Mouse (Mus musculus): ENCODE measurements around the gene Fam209. TPM values are rescaled to one million over a fixed set of nuclear protein-coding genes. Genes with fewer than 3 reads are reported as not detected.
A peak's percentile ranks its signal among the peaks of the same experiment; 100 is the strongest.

The Fam209 gene
- polyA plus RNA-seq, 1 experiment from 2014 or later = 0.43 TPM

GRCm38 (mm10) chr2:172468346-172468819 lies 3.9 kb upstream of the Fam209 start:
- Histone ChIP-seq H3K9me3 (ENCODE audit: control insufficient read depth, low read length) (no peaks in the 10 kb centered on the region), H3K27ac (ENCODE audit: low read length) (peak overlapping the region; percentile 58; the same call in 1 of the 2 replicates), H3K27me3 (replicated peaks; ENCODE audit: control insufficient read depth, insufficient read depth, low read length) (no peaks in the 10 kb centered on the region), H3K36me3 (ENCODE audit: control insufficient read depth, insufficient read depth) (peaks cover 13% of the 10 kb centered on the region), H3K9ac (replicated peaks; ENCODE audit: low read depth, low read length) (no peak overlapping the region), H3K4me2 (ENCODE audit: low read length) (no peak overlapping the region), H3K4me3 (replicated peaks; ENCODE audit: low read length) (no peak overlapping the region), H3K4me1 (replicated peaks; ENCODE audit: control insufficient read depth, insufficient read depth, low read length) (peaks cover 14% of the 10 kb centered on the region)
- WGBS = 43% methylated on average over 11 of the region's 11 CpGs
- peak; percentile 83 for ATAC-seq

- Histone ChIP-seq H3K4me2 (ENCODE audit: low read length) (no peak overlapping the region), H3K4me1 (replicated peaks; ENCODE audit: control insufficient read depth, insufficient read depth, low read length) (peaks cover 2% of the 10 kb centered on the region; the same call in 1 of the 2 replicates), H3K36me3 (ENCODE audit: control insufficient read depth, insufficient read depth) (peaks cover 3% of the 10 kb centered on the region), H3K27ac (ENCODE audit: low read length) (no peak overlapping the region), H3K9ac (replicated peaks; ENCODE audit: low read depth, low read length) (no peak overlapping the region), H3K9me3 (ENCODE audit: control insufficient read depth, low read length) (no peaks in the 10 kb centered on the region), H3K4me3 (replicated peaks; ENCODE audit: low read length) (no peak overlapping the region), H3K27me3 (replicated peaks; ENCODE audit: control insufficient read depth, insufficient read depth, low read length) (no peaks in the 10 kb centered on the region)
- 39% methylated on average over 8 of the region's 8 CpGs for WGBS
- no peak for ATAC-seq
These were observed 1.3 kb downstream of the Fam209 start for GRCm38 (mm10) chr2:172473591-172473990.

GRCm38 (mm10) chr2:172474970-172475369 lies 2.6 kb downstream of the Fam209 start:
- no peak overlapping the region for H3K4me2 ChIP-seq (ENCODE audit: low read length)
- H3K27ac ChIP-seq (ENCODE audit: low read length) = no peak overlapping the region
- 29% methylated on average over 6 of the region's 6 CpGs for WGBS
- no peak for ATAC-seq
- no peaks in the 10 kb centered on the region for H3K27me3 ChIP-seq (replicated peaks; ENCODE audit: control insufficient read depth, insufficient read depth, low read length)
- no peaks in the 10 kb centered on the region for H3K9me3 ChIP-seq (ENCODE audit: control insufficient read depth, low read length)
- no peaks in the 10 kb centered on the region for H3K4me1 ChIP-seq (replicated peaks; ENCODE audit: control insufficient read depth, insufficient read depth, low read length)
- no peak overlapping the region for H3K4me3 ChIP-seq (replicated peaks; ENCODE audit: low read length)
- no peak overlapping the region for H3K9ac ChIP-seq (replicated peaks; ENCODE audit: low read depth, low read length)
- peaks cover under 1% of the 10 kb centered on the region; the same call in 1 of the 2 replicates for H3K36me3 ChIP-seq (ENCODE audit: control insufficient read depth, insufficient read depth)

GRCm38 (mm10) chr2:172476707-172477260 lies 4.5 kb downstream of the Fam209 start:
- no peak for ATAC-seq
- no peaks in the 10 kb centered on the region for H3K9me3 ChIP-seq (ENCODE audit: control insufficient read depth, low read length)
- H3K27ac ChIP-seq (ENCODE audit: low read length) = no peak overlapping the region
- H3K4me1 ChIP-seq (replicated peaks; ENCODE audit: control insufficient read depth, insufficient read depth, low read length) = no peaks in the 10 kb centered on the region
- no peak overlapping the region for H3K4me2 ChIP-seq (ENCODE audit: low read length)
- H3K36me3 ChIP-seq (ENCODE audit: control insufficient read depth, insufficient read depth) = no peaks in the 10 kb centered on the region
- 43% methylated on average over 10 of the region's 10 CpGs for WGBS
- peaks cover 3% of the 10 kb centered on the region; the same call in 1 of the 2 replicates for H3K27me3 ChIP-seq (replicated peaks; ENCODE audit: control insufficient read depth, insufficient read depth, low read length)
- no peak overlapping the region for H3K4me3 ChIP-seq (replicated peaks; ENCODE audit: low read length)
- no peak overlapping the region for H3K9ac ChIP-seq (replicated peaks; ENCODE audit: low read depth, low read length)

GRCm38 (mm10) chr2:172477350-172477749 lies 5.0 kb downstream of the Fam209 start:
- Histone ChIP-seq H3K4me1 (replicated peaks; ENCODE audit: control insufficient read depth, insufficient read depth, low read length) (no peaks in the 10 kb centered on the region), H3K36me3 (ENCODE audit: control insufficient read depth, insufficient read depth) (no peaks in the 10 kb centered on the region), H3K4me3 (replicated peaks; ENCODE audit: low read length) (no peak overlapping the region), H3K9me3 (ENCODE audit: control insufficient read depth, low read length) (no peaks in the 10 kb centered on the region), H3K27ac (ENCODE audit: low read length) (no peak overlapping the region), H3K4me2 (ENCODE audit: low read length) (no peak overlapping the region), H3K9ac (replicated peaks; ENCODE audit: low read depth, low read length) (no peak overlapping the region), H3K27me3 (replicated peaks; ENCODE audit: control insufficient read depth, insufficient read depth, low read length) (peaks cover 3% of the 10 kb centered on the region; the same call in 1 of the 2 replicates)
- no peak for ATAC-seq
- WGBS = 49% methylated on average over 3 of the region's 3 CpGs

- Histone ChIP-seq H3K9me3 (ENCODE audit: control insufficient read depth, low read length) (no peaks in the 10 kb centered on the region), H3K27ac (ENCODE audit: low read length) (no peak overlapping the region), H3K36me3 (ENCODE audit: control insufficient read depth, insufficient read depth) (no peaks in the 10 kb centered on the region), H3K9ac (replicated peaks; ENCODE audit: low read depth, low read length) (no peak overlapping the region), H3K4me1 (replicated peaks; ENCODE audit: control insufficient read depth, insufficient read depth, low read length) (no peaks in the 10 kb centered on the region), H3K27me3 (replicated peaks; ENCODE audit: control insufficient read depth, insufficient read depth, low read length) (peaks cover 3% of the 10 kb centered on the region; the same call in 1 of the 2 replicates), H3K4me3 (replicated peaks; ENCODE audit: low read length) (no peak overlapping the region), H3K4me2 (ENCODE audit: low read length) (no peak overlapping the region)
- peak; percentile 62 for ATAC-seq
- 2% methylated on average over 2 of the region's 2 CpGs for WGBS
These were observed 5.5 kb downstream of the Fam209 start for GRCm38 (mm10) chr2:172477860-172478259.

- Histone ChIP-seq H3K4me1 (replicated peaks; ENCODE audit: control insufficient read depth, insufficient read depth, low read length) (peaks cover 3% of the 10 kb centered on the region; the same call in 1 of the 2 replicates), H3K27ac (ENCODE audit: low read length) (no peak overlapping the region), H3K9ac (replicated peaks; ENCODE audit: low read depth, low read length) (no peak overlapping the region), H3K9me3 (ENCODE audit: control insufficient read depth, low read length) (no peaks in the 10 kb centered on the region), H3K4me3 (replicated peaks; ENCODE audit: low read length) (no peak overlapping the region), H3K36me3 (ENCODE audit: control insufficient read depth, insufficient read depth) (no peaks in the 10 kb centered on the region), H3K4me2 (ENCODE audit: low read length) (no peak overlapping the region), H3K27me3 (replicated peaks; ENCODE audit: control insufficient read depth, insufficient read depth, low read length) (peaks cover 3% of the 10 kb centered on the region; the same call in 1 of the 2 replicates)
- ATAC-seq = no peak
- 71% methylated on average over 7 of the region's 7 CpGs for WGBS
These were observed 8.0 kb downstream of the Fam209 start for GRCm38 (mm10) chr2:172480296-172480695.

GRCm38 (mm10) chr2:172481654-172482385 lies 9.5 kb downstream of the Fam209 start:
- peaks cover 3% of the 10 kb centered on the region; the same call in 1 of the 2 replicates for H3K27me3 ChIP-seq (replicated peaks; ENCODE audit: control insufficient read depth, insufficient read depth, low read length)
- 91% methylated on average over 16 of the region's 16 CpGs for WGBS
- no peak for ATAC-seq
- H3K4me1 ChIP-seq (replicated peaks; ENCODE audit: control insufficient read depth, insufficient read depth, low read length) = peaks cover 3% of the 10 kb centered on the region; the same call in 1 of the 2 replicates
- no peak overlapping the region for H3K4me2 ChIP-seq (ENCODE audit: low read length)
- H3K4me3 ChIP-seq (replicated peaks; ENCODE audit: low read length) = no peak overlapping the region
- H3K9ac ChIP-seq (replicated peaks; ENCODE audit: low read depth, low read length) = no peak overlapping the region
- no peaks in the 10 kb centered on the region for H3K9me3 ChIP-seq (ENCODE audit: control insufficient read depth, low read length)
- no peak overlapping the region for H3K27ac ChIP-seq (ENCODE audit: low read length)
- H3K36me3 ChIP-seq (ENCODE audit: control insufficient read depth, insufficient read depth) = no peaks in the 10 kb centered on the region

- Histone ChIP-seq H3K4me1 (replicated peaks; ENCODE audit: control insufficient read depth, insufficient read depth, low read length) (peaks cover 3% of the 10 kb centered on the region; the same call in 1 of the 2 replicates), H3K9me3 (ENCODE audit: control insufficient read depth, low read length) (no peaks in the 10 kb centered on the region), H3K27me3 (replicated peaks; ENCODE audit: control insufficient read depth, insufficient read depth, low read length) (peaks cover 3% of the 10 kb centered on the region; the same call in 1 of the 2 replicates), H3K4me2 (ENCODE audit: low read length) (no peak overlapping the region), H3K27ac (ENCODE audit: low read length) (no peak overlapping the region), H3K9ac (replicated peaks; ENCODE audit: low read depth, low read length) (no peak overlapping the region), H3K4me3 (replicated peaks; ENCODE audit: low read length) (no peak overlapping the region), H3K36me3 (ENCODE audit: control insufficient read depth, insufficient read depth) (no peaks in the 10 kb centered on the region)
- 61% methylated on average over 14 of the region's 14 CpGs for WGBS
- ATAC-seq = peak; percentile 89
These were observed 11.6 kb downstream of the Fam209 start for GRCm38 (mm10) chr2:172483766-172484413.
